Mouse (Mus musculus) limb, embryonic 11.5 days (tissue): ENCODE data around the gene Rbm28. TPM values are rescaled to one million over a fixed set of nuclear protein-coding genes. Genes with fewer than 3 reads are reported as not detected.

Source experiments
- ATAC-seq: fragments of 200-750 bp; cut with Nextera tagmentation; 2 replicates; pipeline ENCODE4 v1.8.0; 2017; ENCODE audit warnings: low read depth; ENCODE audit not compliant: insufficient number of reproducible peaks, low FRiP score, low TSS enrichment
- DNase-seq: peaks from one replicate; pipeline ENCODE4 v3.0.0-alpha.2; 2015; ENCODE audit warnings: low spot score
- H3K27ac ChIP-seq: fragments of 300-500 bp; sonication (generic); replicated peaks from 2 replicates; pipeline ENCODE4 v1.5.1; 2014; ENCODE audit warnings: low read depth, mild to moderate bottlenecking, low read length
- H3K27me3 ChIP-seq: fragments of 300-500 bp; sonication (generic); 2 replicates; pipeline ENCODE4 v1.6.1; 2014; ENCODE audit warnings: mild to moderate bottlenecking, low read length, mixed read lengths; ENCODE audit not compliant: control insufficient read depth, insufficient read depth
- H3K36me3 ChIP-seq: fragments of 300-500 bp; sonication (generic); 2 replicates; pipeline ENCODE4 v1.6.1; 2014; ENCODE audit warnings: mild to moderate bottlenecking, low read length, moderate library complexity, mixed read lengths; ENCODE audit not compliant: control insufficient read depth, insufficient read depth
- H3K4me1 ChIP-seq: fragments of 300-500 bp; sonication (generic); 2 replicates; pipeline ENCODE4 v1.6.1; 2014; ENCODE audit warnings: low read length, mixed read lengths; ENCODE audit not compliant: control insufficient read depth, insufficient read depth
- H3K4me2 ChIP-seq: fragments of 300-500 bp; sonication (generic); 2 replicates; pipeline ENCODE4 v1.6.1; 2014; ENCODE audit warnings: low read depth, mild to moderate bottlenecking, moderate library complexity; ENCODE audit not compliant: severe bottlenecking
- H3K4me3 ChIP-seq: fragments of 300-500 bp; sonication (generic); 2 replicates; pipeline ENCODE4 v1.5.1; 2014; ENCODE audit warnings: low read depth, low read length
- H3K9ac ChIP-seq: fragments of 300-500 bp; sonication (generic); 2 replicates; pipeline ENCODE4 v1.6.1; 2014; ENCODE audit warnings: mild to moderate bottlenecking, low read length
- H3K9me3 ChIP-seq: fragments of 300-500 bp; sonication (generic); 2 replicates; pipeline ENCODE4 v1.6.1; 2016; ENCODE audit warnings: low read length; ENCODE audit not compliant: control insufficient read depth
- WGBS: fragments of 180-500 bp; shearing (Covaris S2); extraction: QIAGEN DNeasy Blood & Tissue Kit; methylation state at CpG from one replicate; pipeline ENCODE4 v1.1.7; 2014; 5-methylcytosine and 5-hydroxymethylcytosine counted together
- polyA plus RNA-seq: library from polyadenylated mRNA; unstranded; fragments of >200 nt; fragmentation: Nextera tagmentation; extraction: Ambion mirVana; gene quantifications from 2 replicates; pipeline ENCODE4 v1.2.1, GENCODE M21; 2014

Gene Rbm28
- polyA plus RNA-seq, result 70.3 and 74.9 TPM in 2 replicates

DNA sequence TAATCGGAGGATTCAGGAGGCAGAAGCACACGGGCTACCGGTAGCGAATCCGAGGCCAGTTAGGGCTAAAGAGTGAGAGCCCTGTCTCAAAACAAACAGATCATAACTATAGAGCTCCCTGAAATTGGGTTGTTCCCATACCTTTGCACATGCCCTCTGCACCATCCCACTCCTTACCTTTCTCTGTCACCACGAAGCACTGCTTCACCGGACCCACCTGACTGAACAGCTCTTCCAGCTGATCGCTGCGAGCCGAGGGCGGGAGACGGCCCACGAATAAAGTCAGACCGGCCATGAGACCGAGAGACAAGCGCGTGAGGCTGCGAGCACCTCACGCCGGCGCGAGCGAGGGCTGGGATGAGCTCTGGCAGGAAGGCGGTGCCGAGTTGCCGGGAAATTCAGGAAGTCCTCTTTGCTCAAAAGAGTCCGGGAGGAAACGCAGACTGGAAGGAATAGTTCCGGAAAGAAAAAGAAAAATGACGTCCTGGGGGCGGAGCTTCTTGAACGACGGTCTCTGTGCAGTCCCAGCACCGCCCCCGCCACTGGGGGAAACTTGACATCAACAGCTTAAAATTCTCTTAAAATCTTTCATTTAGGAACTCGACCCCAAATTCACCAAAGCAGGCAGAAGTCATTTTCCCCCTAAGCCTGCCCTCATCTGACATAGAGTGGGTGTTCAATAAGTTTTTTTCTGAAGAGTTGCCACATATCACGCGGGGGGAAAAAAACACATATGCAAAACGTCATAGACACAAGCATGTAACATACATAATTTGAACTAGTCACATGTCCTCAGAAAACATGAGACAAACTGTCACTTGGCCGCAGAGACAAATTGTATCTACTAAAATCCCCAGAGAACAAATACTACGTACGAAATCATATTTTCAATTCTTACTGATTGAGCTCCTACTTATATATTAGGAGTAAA lies at the start of gene Rbm28:
Gene Rbm28 (minus strand): TSS at position 693 of the 931 bp plus-strand sequence.
- H3K9ac ChIP-seq, result peak within 1 kb of the TSS; percentile 67
- no peak within 1 kb of the TSS for H3K27ac ChIP-seq
- H3K27me3 ChIP-seq, result peaks cover 10% of the 10 kb centered on the region
- WGBS, result 8% methylated on average over 42 of the region's 42 CpGs
- H3K36me3 ChIP-seq, result no peaks in the 10 kb centered on the region
- H3K4me2 ChIP-seq, result peak within 1 kb of the TSS; percentile 80
- 0 out of 2 replicates have a peak, but pooled peaks cover 3% of the 10 kb centered on the region for H3K4me1 ChIP-seq
- H3K9me3 ChIP-seq, result no peaks in the 10 kb centered on the region
- ATAC-seq (peak; percentile 67), DNase-seq (peak; percentile 92)
- peak within 1 kb of the TSS; percentile 87 for H3K4me3 ChIP-seq

DNA sequence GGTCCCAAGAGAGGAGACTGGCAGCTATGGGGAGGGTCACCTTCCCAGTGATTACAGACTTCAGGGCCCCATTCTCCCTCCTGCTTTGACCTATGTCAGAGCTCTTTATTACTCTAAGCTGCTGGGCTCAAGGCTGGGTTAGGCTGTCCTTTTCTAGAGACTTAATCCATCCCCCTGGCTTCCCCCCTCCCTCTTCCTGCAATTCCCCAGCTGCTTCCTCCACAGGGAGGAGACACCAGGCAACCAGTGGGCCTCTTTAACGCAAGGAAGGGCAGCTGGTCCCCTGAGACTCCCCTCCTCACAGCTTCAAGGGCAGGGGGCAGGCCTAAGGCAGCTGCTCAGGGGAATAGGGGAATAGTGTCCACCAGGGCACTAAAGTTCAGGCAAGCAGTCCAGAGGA lies 49.4 kb upstream of the Rbm28 start:
- DNase-seq (no peak), ATAC-seq (no peak)
- Histone ChIP-seq H3K4me1 (peaks cover 10% of the 10 kb centered on the region), H3K4me2 (no peak overlapping the region), H3K36me3 (no peaks in the 10 kb centered on the region), H3K9me3 (no peaks in the 10 kb centered on the region), H3K9ac (no peak overlapping the region), H3K27me3 (peaks cover 21% of the 10 kb centered on the region), H3K4me3 (no peak overlapping the region), H3K27ac (no peak overlapping the region)
- 0% methylated on average over 1 of the region's 1 CpGs for WGBS

DNA sequence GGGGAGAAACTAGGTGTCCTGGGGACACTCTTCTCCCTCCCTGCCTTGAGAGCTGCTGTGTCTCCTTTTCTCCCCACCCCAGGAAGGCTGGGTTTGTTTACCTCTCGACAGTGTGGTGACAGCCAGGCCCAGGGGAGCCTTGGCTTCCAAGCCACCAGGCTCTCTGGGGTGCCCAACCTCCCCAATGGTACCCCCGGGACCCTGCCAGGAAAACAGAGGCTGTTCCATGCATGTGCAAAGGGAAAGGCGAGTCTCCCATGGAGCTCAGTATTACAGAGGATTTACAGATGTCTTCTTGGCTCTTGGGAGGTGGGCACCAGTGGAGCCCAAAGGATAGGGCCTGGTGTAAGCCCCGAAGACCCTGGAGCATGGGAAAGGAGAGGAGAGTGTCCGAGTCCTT lies 48.6 kb upstream of the Rbm28 start:
- peaks cover 21% of the 10 kb centered on the region for H3K27me3 ChIP-seq
- H3K36me3 ChIP-seq, result no peaks in the 10 kb centered on the region
- H3K9ac ChIP-seq, result no peak overlapping the region
- WGBS, result 55% methylated on average over 5 of the region's 5 CpGs
- H3K4me3 ChIP-seq, result no peak overlapping the region
- H3K9me3 ChIP-seq, result no peaks in the 10 kb centered on the region
- DNase-seq (no peak), ATAC-seq (no peak)
- no peak overlapping the region for H3K27ac ChIP-seq
- H3K4me1 ChIP-seq, result peaks cover 10% of the 10 kb centered on the region
- no peak overlapping the region for H3K4me2 ChIP-seq

DNA sequence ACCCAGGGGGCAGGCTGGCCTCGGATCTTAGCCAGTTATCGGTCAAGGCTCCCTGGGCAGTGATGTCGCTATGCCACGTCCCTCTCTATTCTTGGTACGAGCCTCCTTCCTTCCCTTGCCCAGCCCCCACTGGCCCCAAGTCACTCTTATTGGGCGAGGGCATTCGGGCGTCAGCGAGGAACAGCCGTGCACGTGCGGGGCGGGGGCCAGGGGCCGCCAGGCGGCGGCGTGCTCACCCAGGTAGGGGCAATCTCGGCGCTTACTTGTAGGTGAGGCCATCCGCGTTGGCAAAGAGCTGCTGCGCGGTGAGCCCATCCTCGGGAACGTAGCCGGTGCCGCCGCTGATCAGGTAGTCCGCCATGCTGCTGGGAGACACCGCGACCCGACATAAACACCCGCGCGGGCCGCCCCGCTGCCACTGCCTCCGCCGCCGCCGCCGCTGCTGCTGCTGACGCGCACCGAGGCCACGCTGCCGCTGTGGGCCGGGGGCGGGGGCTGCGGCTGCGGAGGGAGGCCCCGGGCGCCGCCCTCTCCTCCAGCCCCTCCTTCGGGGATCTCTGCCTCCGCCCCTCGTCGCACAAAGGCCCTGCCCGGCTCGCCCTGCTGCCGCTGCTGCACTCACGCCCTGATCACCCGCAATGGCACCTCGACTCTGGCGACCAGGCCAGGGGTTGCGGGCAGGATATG lies 47.1 kb upstream of the Rbm28 start:
- peaks cover 10% of the 10 kb centered on the region for H3K4me1 ChIP-seq
- under 1% methylated on average over 61 of the region's 66 CpGs for WGBS
- peak; percentile 76 for ATAC-seq

DNA sequence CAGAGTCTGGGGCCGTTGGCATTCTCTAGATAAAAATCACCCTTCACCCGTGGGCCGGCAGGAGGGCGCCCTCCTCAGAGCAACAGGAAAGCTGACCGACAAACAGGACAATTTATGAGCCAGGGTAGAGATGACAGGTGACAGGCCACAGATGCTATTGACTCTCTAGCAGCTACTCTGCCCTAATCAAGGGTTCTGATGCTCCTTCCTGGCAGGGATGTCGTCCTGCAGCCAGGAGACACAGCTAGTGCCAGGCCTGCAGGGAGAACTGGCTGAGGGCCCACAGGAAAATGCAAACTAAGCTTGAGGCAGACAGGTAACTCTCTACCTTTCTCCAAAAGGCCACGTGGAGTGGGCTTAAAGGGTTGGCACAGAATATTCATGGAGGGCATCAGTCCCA lies 46.3 kb upstream of the Rbm28 start:
- DNase-seq (no peak), ATAC-seq (no peak)
- H3K9me3 ChIP-seq, result no peaks in the 10 kb centered on the region
- peak overlapping the region; percentile 59 for H3K4me3 ChIP-seq
- peaks cover 21% of the 10 kb centered on the region for H3K27me3 ChIP-seq
- peaks cover 10% of the 10 kb centered on the region for H3K4me1 ChIP-seq
- peak overlapping the region; percentile 87 for H3K4me2 ChIP-seq
- peak overlapping the region; percentile 76 for H3K9ac ChIP-seq
- WGBS, result 18% methylated on average over 7 of the region's 7 CpGs
- no peaks in the 10 kb centered on the region for H3K36me3 ChIP-seq
- H3K27ac ChIP-seq, result no peak overlapping the region

More for the DNA sequence above, 47.1 kb upstream of the Rbm28 start:
- DNase-seq, result peak; percentile 88
- Histone ChIP-seq H3K27me3 (peaks cover 21% of the 10 kb centered on the region), H3K36me3 (no peaks in the 10 kb centered on the region), H3K9ac (peak overlapping the region; percentile 76), H3K9me3 (no peaks in the 10 kb centered on the region), H3K27ac (peak overlapping the region; percentile 47; the same call in 1 of the 2 replicates), H3K4me2 (peak overlapping the region; percentile 87), H3K4me3 (peak overlapping the region; percentile 59)

DNA sequence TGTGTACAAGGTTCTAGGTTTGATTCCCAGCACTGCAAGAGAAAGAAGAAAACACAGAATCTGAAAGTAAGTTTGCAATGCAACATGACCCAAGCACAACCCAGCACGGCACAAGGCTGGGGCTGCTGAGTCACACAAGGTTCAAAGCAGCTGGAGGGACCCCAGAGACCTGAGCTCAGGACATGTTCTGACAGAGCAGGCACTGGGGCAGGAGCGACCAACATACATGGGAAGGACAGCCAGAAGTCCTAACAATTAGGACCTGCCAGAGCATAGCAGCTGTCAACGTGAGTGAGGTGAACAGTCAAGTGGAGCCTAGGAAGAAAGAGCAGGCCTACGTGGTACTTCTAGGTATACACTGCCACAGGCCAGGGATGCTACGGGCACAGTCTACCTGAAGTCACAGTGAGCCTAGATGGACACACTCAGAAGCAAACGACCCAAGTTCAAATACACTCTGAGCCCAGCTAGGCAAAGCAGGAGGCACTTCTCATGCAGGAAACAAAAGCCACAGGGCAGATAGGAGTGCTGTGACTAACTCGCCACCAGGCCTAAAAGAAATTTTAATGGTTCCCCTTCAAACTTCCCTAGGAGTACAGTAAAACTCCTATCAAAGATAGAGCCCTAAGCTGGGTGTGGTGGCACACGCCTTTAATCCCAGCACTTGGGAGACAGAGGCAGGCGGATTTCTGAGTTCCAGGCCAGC lies 45.6 kb upstream of the Rbm28 start:
- H3K4me1 ChIP-seq, result peaks cover 10% of the 10 kb centered on the region
- H3K9ac ChIP-seq, result no peak overlapping the region
- DNase-seq (no peak), ATAC-seq (no peak)
- H3K4me2 ChIP-seq, result no peak overlapping the region
- H3K9me3 ChIP-seq, result no peaks in the 10 kb centered on the region
- H3K36me3 ChIP-seq, result no peaks in the 10 kb centered on the region; the same call in 1 of the 2 replicates
- 78% methylated on average over 9 of the region's 9 CpGs for WGBS
- H3K27me3 ChIP-seq, result peaks cover 16% of the 10 kb centered on the region
- H3K4me3 ChIP-seq, result no peak overlapping the region
- no peak overlapping the region for H3K27ac ChIP-seq

DNA sequence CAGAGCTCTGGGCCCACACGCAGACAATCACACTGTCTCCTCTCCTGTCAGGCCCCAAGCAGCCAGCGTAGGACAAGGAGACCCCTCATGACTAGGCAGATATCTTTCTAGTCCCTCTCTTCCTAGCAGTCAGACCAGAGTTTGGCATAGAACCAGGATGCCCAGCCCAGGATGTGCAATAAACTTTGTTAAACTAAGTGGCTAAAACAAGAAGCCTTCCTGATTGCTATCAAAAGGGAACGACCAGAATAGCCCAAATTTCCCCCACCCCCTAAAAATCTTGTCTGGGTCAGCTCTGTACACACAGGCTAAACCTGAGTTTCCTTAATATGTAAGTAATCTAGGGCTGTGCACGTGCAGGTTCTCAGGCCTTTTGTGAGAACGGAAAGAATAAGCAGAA lies 43.4 kb upstream of the Rbm28 start:
- Histone ChIP-seq H3K4me2 (no peak overlapping the region), H3K9ac (no peak overlapping the region), H3K27ac (no peak overlapping the region), H3K9me3 (no peaks in the 10 kb centered on the region), H3K4me1 (peaks cover 6% of the 10 kb centered on the region; the same call in 1 of the 2 replicates), H3K36me3 (no peaks in the 10 kb centered on the region; the same call in 1 of the 2 replicates), H3K4me3 (no peak overlapping the region), H3K27me3 (no peaks in the 10 kb centered on the region)
- no peak for ATAC-seq
- 88% methylated on average over 5 of the region's 5 CpGs for WGBS
- no peak for DNase-seq

DNA sequence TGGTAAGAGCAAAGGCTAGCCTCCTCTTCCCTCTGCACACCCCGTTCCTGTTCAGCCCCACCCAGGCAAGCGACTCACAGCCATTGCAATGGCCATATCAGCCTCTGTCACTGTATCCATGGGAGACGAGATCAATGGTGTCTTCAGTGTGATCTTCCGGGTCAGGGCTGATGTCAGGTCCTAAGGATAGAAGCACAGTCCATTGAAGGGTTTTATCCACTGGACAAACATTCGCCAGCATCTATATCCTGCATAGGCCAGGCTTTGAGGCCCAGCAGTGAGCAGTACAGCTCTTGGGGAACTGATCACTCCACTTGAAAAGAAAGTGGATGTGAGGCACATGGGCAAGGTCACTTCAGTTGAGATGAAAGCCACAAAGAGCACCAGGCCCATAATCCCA lies 42.2 kb upstream of the Rbm28 start:
- no peak overlapping the region for H3K27ac ChIP-seq
- peaks cover 6% of the 10 kb centered on the region; the same call in 1 of the 2 replicates for H3K4me1 ChIP-seq
- H3K36me3 ChIP-seq, result peaks cover 2% of the 10 kb centered on the region; the same call in 1 of the 2 replicates
- H3K9me3 ChIP-seq, result no peaks in the 10 kb centered on the region
- DNase-seq, result no peak
- no peak overlapping the region for H3K4me3 ChIP-seq
- H3K9ac ChIP-seq, result no peak overlapping the region
- H3K4me2 ChIP-seq, result no peak overlapping the region
- H3K27me3 ChIP-seq, result no peaks in the 10 kb centered on the region
- no peak for ATAC-seq
- 92% methylated on average over 5 of the region's 5 CpGs for WGBS
